Mouse (Mus musculus) duodenum, adult 2 months (tissue): ENCODE data around the gene Arfgap3. TPM values are rescaled to one million over a fixed set of nuclear protein-coding genes. Genes with fewer than 3 reads are reported as not detected.

Experiments
- polyA plus RNA-seq: library from polyadenylated mRNA; depleted of rRNA; stranded (reverse); fragments of >200 nt; gene quantifications from 2 replicates; pipeline ENCODE4 v1.2.3, GENCODE M21; 2012; ENCODE audit warnings: low replicate concordance; rRNA removed

Arfgap3 gene
- polyA plus RNA-seq, result 40.4 and 52.1 TPM in 2 replicates

DNA sequence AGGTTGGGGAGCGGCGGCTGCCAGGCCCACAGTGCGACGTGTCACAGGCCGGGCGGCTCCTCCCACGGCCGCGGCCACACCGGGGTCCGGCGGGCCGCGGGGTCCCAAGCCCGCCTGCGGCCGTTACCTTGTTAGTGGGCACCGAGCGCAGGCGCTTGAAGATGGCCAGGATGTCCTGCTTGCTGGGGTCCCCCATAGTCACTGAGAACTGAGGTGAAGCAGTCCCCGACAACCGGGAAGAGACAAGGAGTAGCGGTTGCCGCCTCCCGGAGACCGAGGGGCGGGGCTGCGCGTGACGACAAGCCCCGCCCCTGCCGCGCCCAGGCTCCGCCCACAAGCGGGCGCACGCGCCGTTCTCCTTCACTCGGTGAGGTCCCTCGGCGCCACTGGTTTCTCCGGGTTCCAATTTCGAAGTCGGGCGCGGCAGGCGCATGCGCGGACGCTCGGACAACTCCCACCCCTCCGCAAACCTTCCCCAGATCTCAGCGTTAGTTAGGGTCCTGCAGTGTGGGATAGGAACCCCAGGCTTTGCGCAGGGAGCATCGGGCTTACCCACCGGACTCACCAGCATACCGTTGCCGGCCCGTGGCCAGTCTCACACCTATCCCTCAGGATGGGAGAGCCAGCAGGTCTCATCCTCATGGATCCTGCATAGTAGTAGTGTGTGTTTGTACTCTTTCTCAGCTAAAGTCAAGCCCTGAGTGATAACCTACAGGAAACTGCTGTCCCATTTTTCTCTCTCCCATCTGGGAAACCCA is at the start of gene Arfgap3:
TSS of gene Arfgap3 (minus strand) at position 294 of the 758 bp plus-strand sequence.

GRCm38 (mm10) chr15:83251176-83252004 is 98.7 kb downstream of the Arfgap3 start, which contains the start of gene A4galt:
Gene A4galt (minus strand): TSS chr15:83251774.

Other genes starting within 250 kb of the Arfgap3 start
- gene Rrp7a, start 227.4 kb downstream of the Arfgap3 start, polyA plus RNA-seq, result 82.7 and 91.7 TPM in 2 replicates
- gene Poldip3, start 200.9 kb downstream of the Arfgap3 start, polyA plus RNA-seq, result 27.0 and 34.7 TPM in 2 replicates
- gene Cyb5r3, start 177.7 kb downstream of the Arfgap3 start, polyA plus RNA-seq, result 773 and 997 TPM in 2 replicates
- gene A4galt, start 98.5 kb downstream of the Arfgap3 start, polyA plus RNA-seq, result 8.6 and 17.0 TPM in 2 replicates
- 37.4 and 42.3 TPM in 2 replicates for gene Pacsin2, start 114.4 kb upstream of the Arfgap3 start, polyA plus RNA-seq
- 1.00 and 2.0 TPM in 2 replicates for gene Ttll1, start 160.6 kb upstream of the Arfgap3 start, polyA plus RNA-seq
- 4.4 and 5.6 TPM in 2 replicates for gene Bik, start 176.6 kb upstream of the Arfgap3 start, polyA plus RNA-seq
- 318 and 325 TPM in 2 replicates for gene Tspo, start 213.3 kb upstream of the Arfgap3 start, polyA plus RNA-seq
- 23.7 and 37.5 TPM in 2 replicates for gene Mcat, start 213.5 kb upstream of the Arfgap3 start, polyA plus RNA-seq
- gene Ttll12, start 244.9 kb upstream of the Arfgap3 start, polyA plus RNA-seq, result 15.8 and 24.0 TPM in 2 replicates